ENCODE assay signal across 8 mouse cellular contexts in the genomic region with DNA sequence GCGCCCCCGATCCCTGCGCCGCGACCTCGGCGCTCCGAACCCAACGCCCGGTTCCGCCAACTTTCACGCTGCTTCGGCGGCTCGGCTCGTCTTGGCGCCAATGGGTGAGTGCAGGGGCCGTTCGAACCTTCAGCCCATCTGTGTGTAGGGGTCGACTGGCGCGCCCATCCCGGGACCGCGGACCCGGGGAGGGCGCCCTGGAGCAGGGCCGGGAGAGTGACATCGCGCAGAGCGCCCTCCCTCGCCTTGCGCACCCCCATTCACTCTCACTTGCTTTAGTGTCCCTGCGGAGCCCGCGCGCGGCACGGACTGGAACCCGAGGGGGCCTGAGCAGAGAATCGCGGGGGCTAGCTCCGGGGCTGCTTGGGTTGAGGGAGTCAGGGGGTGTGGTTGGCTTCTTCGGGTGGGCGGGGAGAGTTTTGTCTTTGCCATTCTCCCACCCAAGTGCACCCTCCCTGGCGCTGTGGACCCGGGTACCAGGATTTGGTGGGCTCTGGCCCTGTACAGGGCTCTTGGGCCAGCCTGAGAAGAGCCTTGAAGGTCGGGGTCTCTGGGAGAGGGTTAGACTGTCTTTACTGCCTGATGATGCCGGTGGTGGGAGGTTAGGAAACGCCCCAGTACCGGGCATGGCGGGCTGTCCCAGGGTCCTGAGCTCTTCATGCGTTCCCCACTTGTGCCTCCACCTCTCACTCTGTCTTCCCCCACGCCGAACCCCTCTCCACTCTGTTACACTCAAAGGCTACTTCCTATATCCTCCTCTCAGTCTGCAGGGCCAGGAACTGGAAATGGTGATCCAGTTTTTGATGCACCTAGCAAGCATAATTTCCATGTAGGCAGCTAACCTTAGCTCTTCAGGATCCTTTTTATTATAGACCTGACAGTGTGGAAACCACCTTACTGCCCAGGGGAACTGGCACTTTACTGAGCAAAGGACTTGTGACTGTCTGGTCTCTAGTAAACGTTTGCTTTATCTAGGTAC. TPM values are rescaled to one million over a fixed set of nuclear protein-coding genes. Genes with fewer than 3 reads are reported as not detected.
A peak's percentile ranks its signal among the peaks of the same experiment; 100 is the strongest.
DNase-seq lines count a peak whose midpoint lies in the region; ATAC-seq and TF ChIP-seq lines count a peak whose summit lies in the region.

No protein-coding gene starts in this region.

- ATAC-seq in cerebellum, adult (ENCODE audit: insufficient number of reproducible peaks, low FRiP score, low TSS enrichment): 0 out of 2 replicates have a peak, but pooled peaks have one; percentile 24
- peak; percentile 44 for ATAC-seq in embryonic facial prominence, embryonic 12.5 days (ENCODE audit: insufficient number of reproducible peaks, insufficient read depth, low FRiP score, low TSS enrichment)
- ATAC-seq in megakaryocyte, adult 5-6 weeks (ENCODE audit: poor library complexity, severe bottlenecking): peak; percentile 32

- H3K4me2 ChIP-seq in embryonic facial prominence, embryonic 12.5 days (replicated peaks): peak overlapping the region; percentile 62

- no peak for DNase-seq in cerebellum, adult 9-10 months
- peak; percentile 26 for DNase-seq in adrenal gland, adult 2 months
- DNase-seq in heart, postnatal 14 days: peak; percentile 28 to 38
- DNase-seq in layer of hippocampus, postnatal 36 days: peak; percentile 20 to 26
- DNase-seq in spleen, adult 2 months (ENCODE audit: low read depth in 1 of 2, low spot score in 2 of 2): peak in 1 of 2 experiments; percentile 44

- H3K9ac ChIP-seq in embryonic facial prominence, embryonic 12.5 days: peak overlapping the region; percentile 57

- TF ChIP-seq POLR2A in spleen, adult 2 months (IDR thresholded peaks at IDR 0.05; ENCODE audit: low read depth, low read length): no peak

- H3K9me3 ChIP-seq in embryonic facial prominence, embryonic 12.5 days: no peaks in the 10 kb centered on the region

- no peaks in the 10 kb centered on the region for H3K27me3 ChIP-seq in embryonic facial prominence, embryonic 12.5 days
- H3K27me3 ChIP-seq in spleen, adult 2 months (ENCODE audit: control insufficient read depth, insufficient read depth, low read length): no peaks in the 10 kb centered on the region

- no peak for TF ChIP-seq CTCF in spleen, adult 2 months (IDR thresholded peaks at IDR 0.05; ENCODE audit: extremely low read depth, insufficient read depth, insufficient read length, insufficient replicate concordance)

- peak overlapping the region; percentile 63; the same call in 1 of the 2 replicates for H3K27ac ChIP-seq in embryonic facial prominence, embryonic 12.5 days
- peak overlapping the region; percentile 83 for H3K27ac ChIP-seq in spleen, adult 2 months (ENCODE audit: insufficient read depth, low read length)

- intact Hi-C loops in heart, postnatal 14 days (cut with DNase I): loop anchor here (2.0 to 5.0 kb wide), 4 partner anchors 123 to 489 kb away; no protein-coding TSS in a partner anchor

- no peaks in the 10 kb centered on the region for H3K4me1 ChIP-seq in embryonic facial prominence, embryonic 12.5 days
- 0 out of 2 replicates have a peak, but pooled peaks cover 3% of the 10 kb centered on the region for H3K4me1 ChIP-seq in spleen, adult 2 months (ENCODE audit: control insufficient read depth, insufficient read depth, insufficient read length)

- H3K4me3 ChIP-seq in embryonic facial prominence, embryonic 12.5 days: peak overlapping the region; percentile 57
- peak overlapping the region; percentile 75 for H3K4me3 ChIP-seq in spleen, adult 2 months (ENCODE audit: extremely low read depth, insufficient read depth, insufficient read length)

- no peaks in the 10 kb centered on the region for H3K36me3 ChIP-seq in embryonic facial prominence, embryonic 12.5 days
- no peaks in the 10 kb centered on the region for H3K36me3 ChIP-seq in spleen, adult 2 months (ENCODE audit: control insufficient read depth, insufficient read depth, low read length)

- WGBS in embryonic facial prominence, embryonic 12.5 days: 23% methylated on average over 50 of the region's 56 CpGs
- WGBS in spleen, adult 2 months: 35% methylated on average over 56 of the region's 56 CpGs

RNA-seq across cellular contexts. Expression of gene Sh3kbp1, which starts 0.8 kb away (rescaled TPM):
- 10 to 100 TPM; 28.9 to 34.7 TPM for total RNA-seq in adrenal gland, adult 2 months (2021)
- polyA plus RNA-seq in adrenal gland, adult 2 months (2012; rRNA removed): 5.7 and 6.5 TPM in 2 replicates
- 33.9 and 39.9 TPM in 2 replicates for polyA plus RNA-seq in embryonic facial prominence, embryonic 12.5 days (2016; fragmentation: Nextera tagmentation; extraction: Ambion mirVana)
- total RNA-seq in heart, postnatal 14 days (2021): 100 to 1,000 TPM; 143 to 157 TPM
- 10 to 100 TPM; 37.1 to 39.1 TPM for total RNA-seq in layer of hippocampus, postnatal 36 days (2021)
- total RNA-seq in megakaryocyte, adult 5-6 weeks (2015): 154 TPM in 2 replicates
- total RNA-seq in megakaryocyte, adult 5-6 weeks (2017): 191 and 195 TPM in 2 replicates
- 30.3 and 33.1 TPM in 2 replicates for polyA plus RNA-seq in spleen, adult 2 months (2012; rRNA removed)
